21 mouse cellular contexts compared by ENCODE assay signal in the genomic region with DNA sequence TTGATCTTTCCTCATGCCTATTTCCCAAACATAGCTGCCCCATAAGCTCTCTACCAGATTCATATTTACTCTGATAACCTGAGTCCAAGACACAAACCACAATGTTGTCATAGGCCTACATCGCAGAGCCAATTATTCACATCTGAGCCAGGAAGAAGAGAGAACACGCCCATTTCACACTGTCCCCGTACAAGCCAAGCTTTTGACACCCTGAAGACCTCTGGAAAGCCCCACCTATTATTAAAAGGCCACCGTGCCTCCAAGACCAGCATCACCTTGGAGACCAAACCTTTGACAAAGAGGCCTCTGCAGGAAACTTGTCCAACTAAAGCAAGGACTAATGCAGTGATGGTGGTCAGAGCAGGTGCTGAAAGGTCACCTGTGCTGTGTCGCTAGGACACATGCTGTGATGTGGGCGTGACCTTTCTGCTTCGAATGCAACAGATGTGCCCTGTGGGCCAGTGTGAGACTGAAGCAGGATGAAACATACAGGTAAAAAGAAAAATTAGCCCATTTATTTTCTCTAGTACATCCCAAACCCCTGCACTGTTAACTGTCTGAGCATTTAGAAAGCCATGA.
DNase-seq lines count a peak whose midpoint lies in the region; ATAC-seq and TF ChIP-seq lines count a peak whose summit lies in the region.
"Had no signal": no experiment of that assay in that cellular context is flagged by ENCODE, and none has a peak within 500 bp of the region (broad histone marks: within the 10 kb centered on the region; RNA-seq: fewer than 3 reads in every experiment).

No protein-coding gene starts in this region.

- H3K27me3 ChIP-seq in ES-Bruce4 (ENCODE audit: control insufficient read depth, insufficient read depth, low read length, poor library complexity, severe bottlenecking): no peaks in the 10 kb centered on the region
- H3K27me3 ChIP-seq in liver, embryonic 12.5 days (replicated peaks): no peaks in the 10 kb centered on the region
- H3K27me3 ChIP-seq: embryonic facial prominence, embryonic 13.5 days; forebrain, embryonic 13.5 days; hindbrain, embryonic 12.5 days; intestine, embryonic 15.5 days; Patski had no signal

- H3K4me1 ChIP-seq in ES-Bruce4 (ENCODE audit: control insufficient read depth, insufficient read depth, low read length): no peaks in the 10 kb centered on the region
- no peaks in the 10 kb centered on the region for H3K4me1 ChIP-seq in liver, embryonic 12.5 days
- H3K4me1 ChIP-seq: embryonic facial prominence, embryonic 13.5 days; heart, embryonic 10.5 days; hindbrain, embryonic 12.5 days; intestine, embryonic 15.5 days had no signal

- H3K27ac ChIP-seq in ES-Bruce4 (ENCODE audit: insufficient read depth, low read length): no peak overlapping the region
- no peak overlapping the region for H3K27ac ChIP-seq in liver, embryonic 12.5 days
- H3K27ac ChIP-seq: embryonic facial prominence, embryonic 13.5 days; forebrain, embryonic 13.5 days; heart, embryonic 10.5 days; hindbrain, embryonic 12.5 days; intestine, embryonic 15.5 days had no signal

- no peak for TF ChIP-seq CTCF in ES-Bruce4 (IDR thresholded peaks at IDR 0.05; ENCODE audit: low read depth, low read length)

- no peak for ATAC-seq in liver, embryonic 12.5 days
- ATAC-seq: forebrain, embryonic 13.5 days; hindbrain, embryonic 16.5 days; intestine, embryonic 15.5 days; Patski had no signal

- H3K4me2 ChIP-seq in liver, embryonic 12.5 days: no peak overlapping the region
- H3K4me2 ChIP-seq: embryonic facial prominence, embryonic 13.5 days; forebrain, embryonic 13.5 days; hindbrain, embryonic 12.5 days; intestine, embryonic 15.5 days had no signal

- no peaks in the 10 kb centered on the region for H3K36me3 ChIP-seq in ES-Bruce4 (ENCODE audit: control insufficient read depth, insufficient read depth, low read length, poor library complexity, severe bottlenecking)
- no peaks in the 10 kb centered on the region for H3K36me3 ChIP-seq in liver, embryonic 12.5 days
- H3K36me3 ChIP-seq: embryonic facial prominence, embryonic 13.5 days; heart, embryonic 10.5 days; hindbrain, embryonic 12.5 days; intestine, embryonic 15.5 days had no signal

- H3K9me3 ChIP-seq in ES-Bruce4 (replicated peaks; ENCODE audit: control insufficient read depth, insufficient read depth, low read length, poor library complexity, severe bottlenecking): no peaks in the 10 kb centered on the region
- no peaks in the 10 kb centered on the region for H3K9me3 ChIP-seq in liver, embryonic 12.5 days (replicated peaks)
- H3K9me3 ChIP-seq: embryonic facial prominence, embryonic 13.5 days; forebrain, embryonic 13.5 days; heart, embryonic 10.5 days; hindbrain, embryonic 12.5 days; intestine, embryonic 15.5 days had no signal

- peak; percentile 33 for DNase-seq in cerebellum, adult 11-12 months
- DNase-seq in cerebellum, postnatal 36 days: no peak
- DNase-seq in ZHBTc4 (ENCODE audit: low read depth, low spot score): peak; percentile 49
- peak; percentile 55 to 72 for DNase-seq in natural killer cell, adult 2 months (ENCODE audit: low spot score in 2 of 2)
- no peak for DNase-seq in kidney, adult 18-20 months
- DNase-seq in lung, adult 18-20 months: no peak
- DNase-seq: adrenal gland, adult 8-10 months; adrenal gland, postnatal 36 days; heart, adult 18-20 months; heart, postnatal 10 days; heart, postnatal 4 days; kidney, adult 2 months had no signal

- no peak overlapping the region for H3K9ac ChIP-seq in ES-Bruce4 (ENCODE audit: low read depth, poor library complexity, severe bottlenecking)
- no peak overlapping the region for H3K9ac ChIP-seq in liver, embryonic 12.5 days
- H3K9ac ChIP-seq: embryonic facial prominence, embryonic 13.5 days; forebrain, embryonic 13.5 days; hindbrain, embryonic 12.5 days; intestine, embryonic 15.5 days had no signal

- no peak overlapping the region for H3K4me3 ChIP-seq in ES-Bruce4 (ENCODE audit: low read depth, low read length)
- no peak overlapping the region for H3K4me3 ChIP-seq in liver, embryonic 12.5 days
- H3K4me3 ChIP-seq: embryonic facial prominence, embryonic 13.5 days; forebrain, embryonic 13.5 days; heart, embryonic 10.5 days; hindbrain, embryonic 12.5 days; intestine, embryonic 15.5 days had no signal

- WGBS in liver, embryonic 12.5 days (ENCODE audit: insufficient replicate concordance): 58% methylated on average over 7 of the region's 7 CpGs

- TF ChIP-seq POLR2A in ES-Bruce4 (IDR thresholded peaks at IDR 0.05; ENCODE audit: insufficient read depth, low read length): no peak

- TF ChIP-seq EP300 in ES-Bruce4 (IDR thresholded peaks at IDR 0.05; ENCODE audit: insufficient read depth, low read depth, low read length): peak; percentile 99

Comparison
In these comparisons a context has a peak if more than half of its experiments do, and no peak if none do; other contexts are left out.
1. DNase-seq: peak in cerebellum, adult 11-12 months (single experiment), ZHBTc4 (single experiment) and natural killer cell, adult 2 months (2 of 2); none in cerebellum, postnatal 36 days (0 of 2), kidney, adult 18-20 months (single experiment) and lung, adult 18-20 months (0 of 2).